Mouse (Mus musculus) forebrain, embryonic 16.5 days (tissue): Measurements from ENCODE around the gene Gm4131. TPM values are rescaled to one million over a fixed set of nuclear protein-coding genes. Genes with fewer than 3 reads are reported as not detected.

Source experiments
- ATAC-seq: fragments of 200-750 bp; cut with Nextera tagmentation; 2 replicates; pipeline ENCODE4 v1.8.0; 2017; ENCODE audit warnings: mild to moderate bottlenecking, moderate library complexity
- H3K27ac ChIP-seq: fragments of 300-500 bp; sonication (generic); 2 replicates; pipeline ENCODE4 v1.5.1; 2014; ENCODE audit warnings: low read length, control low read depth
- H3K27me3 ChIP-seq: fragments of 300-500 bp; sonication (generic); replicated peaks from 2 replicates; pipeline ENCODE4 v1.6.1; 2014; ENCODE audit warnings: low read length; ENCODE audit not compliant: control insufficient read depth, insufficient read depth
- H3K36me3 ChIP-seq: fragments of 300-500 bp; sonication (generic); 2 replicates; pipeline ENCODE4 v1.6.1; 2014; ENCODE audit not compliant: control insufficient read depth, insufficient read depth
- H3K4me1 ChIP-seq: fragments of 300-500 bp; sonication (generic); replicated peaks from 2 replicates; pipeline ENCODE4 v1.6.1; 2014; ENCODE audit warnings: low read length; ENCODE audit not compliant: control insufficient read depth, insufficient read depth
- H3K4me2 ChIP-seq: fragments of 300-500 bp; sonication (generic); 2 replicates; pipeline ENCODE4 v1.6.1; 2014; ENCODE audit warnings: mild to moderate bottlenecking, low read length, control low read depth
- H3K4me3 ChIP-seq: fragments of 300-500 bp; sonication (generic); replicated peaks from 2 replicates; pipeline ENCODE4 v1.5.1; 2014; ENCODE audit warnings: mild to moderate bottlenecking, low read length, control low read depth
- H3K9ac ChIP-seq: fragments of 300-500 bp; sonication (generic); replicated peaks from 2 replicates; pipeline ENCODE4 v1.6.1; 2014; ENCODE audit warnings: low read depth, low read length, control low read depth
- H3K9me3 ChIP-seq: fragments of 300-500 bp; sonication (generic); 2 replicates; pipeline ENCODE4 v1.6.1; 2016; ENCODE audit warnings: low read length; ENCODE audit not compliant: control insufficient read depth
- WGBS: fragments of 180-500 bp; shearing (Covaris S2); extraction: QIAGEN DNeasy Blood & Tissue Kit; methylation state at CpG from one replicate; pipeline ENCODE4 v1.1.7; 2014; 5-methylcytosine and 5-hydroxymethylcytosine counted together
- polyA plus RNA-seq: library from polyadenylated mRNA; unstranded; fragments of >200 nt; fragmentation: Nextera tagmentation; extraction: Ambion mirVana; gene quantifications from 2 replicates; pipeline ENCODE4 v1.2.1, GENCODE M21; 2015

Gene Gm4131
- polyA plus RNA-seq, 1 experiment from 2014 or later, result 0.49 TPM

DNA sequence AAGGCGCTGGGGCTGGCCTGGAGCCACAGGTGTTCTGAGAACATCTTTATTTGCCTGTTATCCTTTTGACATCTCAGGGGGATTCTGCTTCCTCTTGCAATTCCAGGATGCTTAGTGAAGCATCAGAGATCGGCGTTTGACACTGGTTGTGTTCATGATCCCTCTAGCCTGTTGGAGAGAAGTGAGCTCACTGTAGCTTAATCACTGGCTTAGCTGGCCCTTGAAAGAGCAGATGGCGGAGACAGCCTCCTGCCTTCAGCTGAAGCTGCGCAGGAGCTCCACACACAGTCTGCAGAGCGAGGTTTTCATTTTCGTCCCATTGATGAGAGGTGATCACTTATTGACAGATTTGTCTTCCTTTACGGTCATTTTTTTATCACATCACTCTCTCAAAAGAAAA, 9.1 kb upstream of the Gm4131 start:
- WGBS, result 57% methylated on average over 8 of the region's 8 CpGs
- Histone ChIP-seq H3K4me1 (peaks cover 13% of the 10 kb centered on the region), H3K4me2 (no peak overlapping the region), H3K27me3 (no peaks in the 10 kb centered on the region), H3K9ac (no peak overlapping the region), H3K4me3 (no peak overlapping the region), H3K36me3 (0 out of 2 replicates have a peak, but pooled peaks cover 2% of the 10 kb centered on the region), H3K27ac (no peak overlapping the region), H3K9me3 (no peaks in the 10 kb centered on the region)
- ATAC-seq, result no peak

DNA sequence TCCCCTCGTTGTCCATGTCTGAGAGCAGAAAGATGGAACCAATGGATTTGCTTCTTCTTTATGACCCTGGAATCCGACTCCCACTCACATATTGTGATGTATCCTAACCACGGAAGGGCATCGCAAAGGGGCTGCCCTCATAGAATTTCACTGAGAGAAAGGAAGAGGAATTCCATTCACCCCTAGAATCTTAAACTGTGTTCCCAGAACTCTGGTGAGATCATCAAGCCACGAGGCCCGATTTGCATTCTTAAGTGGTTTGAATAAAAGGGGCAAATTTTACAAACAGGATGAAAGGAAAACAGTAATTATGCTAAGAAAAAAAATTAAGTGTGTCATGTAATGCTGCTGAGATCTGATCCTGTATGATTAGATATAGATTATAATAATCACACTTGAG, 8.2 kb upstream of the Gm4131 start:
- peaks cover 13% of the 10 kb centered on the region for H3K4me1 ChIP-seq
- 26% methylated on average over 6 of the region's 6 CpGs for WGBS
- no peak overlapping the region for H3K4me3 ChIP-seq
- no peaks in the 10 kb centered on the region for H3K27me3 ChIP-seq
- no peaks in the 10 kb centered on the region for H3K9me3 ChIP-seq
- no peak for ATAC-seq
- no peak overlapping the region for H3K27ac ChIP-seq
- H3K36me3 ChIP-seq, result 0 out of 2 replicates have a peak, but pooled peaks cover 2% of the 10 kb centered on the region
- H3K9ac ChIP-seq, result no peak overlapping the region
- H3K4me2 ChIP-seq, result no peak overlapping the region

DNA sequence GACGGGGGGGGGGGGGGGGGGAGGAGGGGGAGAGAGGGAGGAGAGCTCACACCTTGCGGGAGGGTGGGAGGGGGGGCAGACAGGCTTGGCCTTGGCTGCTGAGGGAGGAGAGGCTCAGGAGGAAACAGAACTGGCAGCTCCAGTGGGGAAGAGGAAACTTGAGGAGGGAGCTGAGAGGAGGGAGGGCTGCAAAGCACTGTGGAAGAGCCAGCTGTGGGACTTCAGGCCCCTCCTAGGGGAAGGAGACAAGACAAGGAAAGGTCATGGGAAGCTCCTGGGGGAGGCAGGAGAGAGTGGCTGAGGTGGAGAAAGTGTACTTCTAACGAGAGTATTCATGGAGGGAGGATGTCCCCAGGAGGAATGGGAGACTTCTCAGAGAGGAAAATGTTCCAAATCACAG, 6.7 kb upstream of the Gm4131 start:
- Histone ChIP-seq H3K4me2 (no peak overlapping the region), H3K9me3 (no peaks in the 10 kb centered on the region), H3K4me3 (no peak overlapping the region), H3K27ac (no peak overlapping the region), H3K9ac (no peak overlapping the region), H3K36me3 (no peaks in the 10 kb centered on the region), H3K4me1 (peaks cover 13% of the 10 kb centered on the region), H3K27me3 (no peaks in the 10 kb centered on the region)
- WGBS, result 19% methylated on average over 1 of the region's 3 CpGs
- no peak for ATAC-seq

DNA sequence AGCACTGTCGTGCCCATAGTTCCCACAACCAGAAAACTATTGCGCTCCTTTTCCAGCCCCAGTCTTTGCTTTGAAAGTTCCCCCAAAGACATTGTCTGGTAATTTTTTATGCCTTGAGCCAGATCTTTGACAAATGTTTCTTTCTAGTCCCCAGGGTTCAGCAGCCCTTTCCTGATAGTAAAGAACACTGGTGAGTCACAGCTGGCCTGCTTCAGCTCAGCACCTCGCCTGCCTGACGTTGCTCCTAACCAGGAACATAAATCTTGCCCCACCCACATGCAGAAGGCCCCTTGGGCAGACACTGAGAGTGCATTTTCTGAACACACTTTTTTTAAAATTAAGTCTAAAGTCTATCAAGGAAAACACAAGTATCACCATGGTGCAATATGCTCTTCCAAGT, 3.6 kb upstream of the Gm4131 start:
- WGBS, result 71% methylated on average over 4 of the region's 4 CpGs
- Histone ChIP-seq H3K9ac (no peak overlapping the region), H3K4me1 (peaks cover 10% of the 10 kb centered on the region), H3K27me3 (no peaks in the 10 kb centered on the region), H3K9me3 (no peaks in the 10 kb centered on the region), H3K36me3 (peaks cover 3% of the 10 kb centered on the region; the same call in 1 of the 2 replicates), H3K27ac (no peak overlapping the region), H3K4me3 (no peak overlapping the region), H3K4me2 (no peak overlapping the region)
- no peak for ATAC-seq

DNA sequence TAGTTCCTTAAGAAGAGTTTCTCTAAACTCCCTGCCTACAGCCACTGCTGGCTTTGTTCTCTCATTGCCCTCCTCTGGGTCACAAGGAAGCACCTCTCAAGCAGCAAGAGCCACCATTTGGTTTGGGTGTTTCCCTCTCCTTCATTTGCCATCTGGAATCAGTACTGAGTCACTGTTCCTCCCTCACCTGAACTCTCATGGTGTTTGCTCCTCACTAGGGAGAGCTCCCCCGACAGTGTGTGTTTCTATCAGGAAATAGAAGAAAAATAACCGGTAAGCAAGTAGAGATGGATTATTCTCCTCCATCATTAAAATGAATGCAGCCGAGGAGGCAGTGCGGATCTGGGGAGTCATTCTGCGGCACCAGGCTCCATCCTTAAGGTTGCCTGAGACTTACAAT, 2.7 kb upstream of the Gm4131 start:
- ATAC-seq, result no peak
- WGBS, result 95% methylated on average over 5 of the region's 5 CpGs
- H3K27me3 ChIP-seq, result no peaks in the 10 kb centered on the region
- H3K9ac ChIP-seq, result no peak overlapping the region
- no peaks in the 10 kb centered on the region for H3K9me3 ChIP-seq
- no peak overlapping the region for H3K4me2 ChIP-seq
- H3K4me3 ChIP-seq, result no peak overlapping the region
- H3K36me3 ChIP-seq, result peaks cover 5% of the 10 kb centered on the region; the same call in 1 of the 2 replicates
- H3K4me1 ChIP-seq, result peaks cover 10% of the 10 kb centered on the region
- H3K27ac ChIP-seq, result no peak overlapping the region

DNA sequence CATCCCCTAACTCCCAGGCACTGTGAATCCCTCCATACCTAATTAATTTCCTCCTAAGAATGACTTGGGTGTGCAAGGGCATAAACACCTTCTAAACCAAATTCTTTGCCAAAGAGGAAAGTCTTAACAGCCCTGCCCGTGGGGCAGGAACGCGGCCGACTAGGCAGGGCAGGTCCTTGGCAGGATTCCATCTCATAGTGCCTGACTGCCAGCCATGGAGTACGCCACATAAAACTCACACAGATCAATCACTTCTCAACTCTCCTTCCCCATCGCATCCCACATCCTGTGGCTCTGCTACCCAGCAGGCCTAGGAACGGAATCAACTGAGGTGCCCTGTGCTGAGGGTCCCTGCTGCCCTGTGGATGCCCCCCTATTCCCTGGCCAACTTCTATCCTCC, 3.0 kb downstream of the Gm4131 start:
- WGBS, result 37% methylated on average over 7 of the region's 7 CpGs

DNA sequence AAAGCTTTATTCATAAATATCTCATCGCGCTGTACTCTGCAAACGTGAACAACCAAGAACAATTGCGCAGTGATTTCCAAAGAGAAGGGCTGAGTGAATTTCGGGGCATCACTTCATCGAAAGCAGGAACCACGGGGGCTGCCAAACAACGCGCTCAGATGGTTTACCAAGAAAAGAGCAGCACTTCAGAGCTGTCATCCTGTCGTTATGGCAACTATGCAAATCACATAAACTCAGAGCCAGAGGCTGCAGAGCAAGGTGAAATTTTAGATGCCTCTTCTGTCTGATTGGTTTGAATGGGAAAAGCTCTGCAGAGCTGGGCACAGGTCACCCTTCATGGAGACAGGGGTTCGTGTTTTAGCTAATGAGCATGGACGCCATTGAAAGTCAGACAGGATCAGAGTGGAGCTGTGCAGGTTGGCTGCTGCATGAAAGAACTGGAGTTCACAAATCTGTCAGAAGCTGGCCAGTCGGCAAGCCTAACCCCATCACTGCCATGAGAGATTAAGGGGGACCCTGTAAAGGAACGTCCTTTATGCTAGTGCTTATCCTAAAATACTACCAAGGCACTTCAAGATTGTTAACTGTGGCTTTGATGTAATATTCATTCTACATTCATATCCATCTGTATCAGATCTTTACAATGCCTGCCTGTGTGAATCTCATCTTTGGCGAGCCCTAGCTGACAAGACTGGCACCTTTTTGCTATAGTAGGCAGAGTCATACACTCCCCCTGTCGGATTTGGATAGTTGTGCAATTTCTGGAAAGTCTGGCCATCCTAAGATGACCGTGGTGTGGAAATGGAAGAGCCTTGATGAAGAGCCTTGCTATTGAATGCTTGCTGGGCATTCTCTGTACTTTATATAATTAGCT, 4.6 kb downstream of the Gm4131 start:
- Histone ChIP-seq H3K9ac (no peak overlapping the region; the same call in 1 of the 2 replicates), H3K27me3 (no peaks in the 10 kb centered on the region), H3K36me3 (0 out of 2 replicates have a peak, but pooled peaks cover 2% of the 10 kb centered on the region), H3K27ac (peak overlapping the region; percentile 85), H3K4me2 (peak overlapping the region; percentile 51), H3K4me3 (peak overlapping the region; percentile 15), H3K4me1 (peaks cover 38% of the 10 kb centered on the region), H3K9me3 (no peaks in the 10 kb centered on the region)
- peak; percentile 88 for ATAC-seq
- WGBS, result 12% methylated on average over 17 of the region's 17 CpGs

More for the DNA sequence above, 3.0 kb downstream of the Gm4131 start:
- Histone ChIP-seq H3K4me1 (peaks cover 27% of the 10 kb centered on the region), H3K4me2 (no peak overlapping the region), H3K4me3 (no peak overlapping the region), H3K9ac (no peak overlapping the region), H3K9me3 (no peaks in the 10 kb centered on the region), H3K27me3 (no peaks in the 10 kb centered on the region), H3K27ac (no peak overlapping the region), H3K36me3 (peaks cover 5% of the 10 kb centered on the region; the same call in 1 of the 2 replicates)
- ATAC-seq, result no peak

DNA sequence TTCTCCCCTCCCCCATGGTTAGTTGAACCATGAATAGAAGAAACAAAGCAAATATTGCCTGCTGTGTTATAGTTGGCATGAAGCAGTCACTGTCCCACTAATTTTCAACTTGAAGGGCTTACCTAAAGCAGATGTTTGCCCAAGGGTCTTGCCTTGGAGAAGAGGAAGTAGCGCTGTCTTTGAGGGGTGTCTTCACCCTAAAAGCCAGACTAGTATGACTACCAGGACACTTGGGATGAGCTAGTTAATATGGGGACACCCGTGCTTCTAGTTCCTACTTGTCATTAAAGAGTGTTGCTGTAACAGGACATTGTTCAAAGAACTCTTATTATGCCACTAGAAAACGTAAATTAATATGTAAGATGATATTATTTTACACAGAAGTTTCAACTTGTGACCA, 9.6 kb downstream of the Gm4131 start:
- 82% methylated on average over 3 of the region's 3 CpGs for WGBS
- Histone ChIP-seq H3K4me1 (peaks cover 34% of the 10 kb centered on the region), H3K9ac (no peak overlapping the region), H3K4me2 (peak overlapping the region; percentile 73), H3K27ac (no peak overlapping the region), H3K36me3 (no peaks in the 10 kb centered on the region), H3K9me3 (no peaks in the 10 kb centered on the region), H3K4me3 (peak overlapping the region; percentile 74), H3K27me3 (no peaks in the 10 kb centered on the region)
- ATAC-seq, result no peak

DNA sequence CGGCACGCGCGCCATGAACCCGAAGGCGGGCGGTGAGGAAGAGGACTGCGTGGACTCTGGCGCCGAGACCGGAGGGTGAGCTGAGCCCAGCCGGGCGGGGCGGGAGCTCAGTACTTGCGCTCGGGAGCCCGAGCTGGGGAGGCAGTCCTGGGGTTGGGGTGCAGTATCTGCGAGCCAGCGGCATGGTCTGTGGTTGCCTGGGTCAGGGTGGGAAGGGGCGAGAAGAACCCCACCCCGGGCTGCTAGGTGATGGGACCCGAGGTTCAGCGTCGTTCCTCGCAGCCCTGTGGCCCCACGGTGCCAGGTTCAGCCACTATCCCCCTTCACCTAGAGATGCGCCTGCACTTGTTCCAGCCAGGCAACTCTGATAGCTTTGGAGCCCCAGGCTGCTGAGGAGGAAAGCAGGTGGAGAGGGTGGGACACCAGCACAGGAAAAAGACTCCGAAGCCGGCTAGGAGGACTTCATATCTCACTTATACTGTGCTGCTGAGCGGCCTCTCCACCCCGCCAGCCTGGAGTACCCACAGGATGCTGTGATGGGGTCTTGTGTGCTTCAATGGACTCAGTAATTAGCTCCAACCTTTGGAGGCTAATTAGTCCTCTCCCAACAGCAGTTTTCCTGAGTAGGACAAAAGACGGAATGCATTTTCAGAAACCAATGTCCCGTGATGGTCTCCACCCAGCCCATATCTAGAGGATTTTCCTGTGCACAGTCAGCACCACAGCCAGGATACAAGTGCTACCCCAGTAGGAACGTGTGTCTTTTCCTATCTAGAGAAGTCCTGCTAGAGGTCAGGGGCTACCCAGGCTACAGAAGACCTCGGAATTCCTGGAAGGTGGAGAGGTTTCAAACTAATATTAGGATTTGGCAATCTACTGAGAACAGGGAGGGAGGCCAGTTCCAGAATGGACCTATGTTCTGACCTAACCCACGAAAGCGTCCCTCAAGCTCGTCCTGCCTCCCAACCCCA, 10.6 kb downstream of the Gm4131 start:
- Histone ChIP-seq H3K4me2 (peak overlapping the region; percentile 73), H3K27me3 (no peaks in the 10 kb centered on the region), H3K4me3 (peak overlapping the region; percentile 74), H3K27ac (peak overlapping the region; percentile 67), H3K4me1 (peaks cover 25% of the 10 kb centered on the region), H3K9me3 (no peaks in the 10 kb centered on the region), H3K36me3 (no peaks in the 10 kb centered on the region), H3K9ac (peak overlapping the region; percentile 90)
- 5% methylated on average over 38 of the region's 38 CpGs for WGBS
- ATAC-seq, result peak; percentile 36
